Mouse (Mus musculus) lung, embryonic 14.5 days (tissue): ENCODE data around the gene Poln. TPM values are rescaled to one million over a fixed set of nuclear protein-coding genes. Genes with fewer than 3 reads are reported as not detected.

ENCODE experiments used
- ATAC-seq: fragments of 200-750 bp; cut with Nextera tagmentation; 2 replicates; pipeline ENCODE4 v1.8.0; 2017; ENCODE audit warnings: mild to moderate bottlenecking, moderate TSS enrichment, moderate library complexity; ENCODE audit not compliant: insufficient read depth
- DNase-seq: peaks from one replicate; pipeline ENCODE4 v3.0.0-alpha.2; 2015
- H3K27ac ChIP-seq: fragments of 300-500 bp; sonication (generic); 2 replicates; pipeline ENCODE4 v1.5.1; 2014; ENCODE audit warnings: low read depth, mild to moderate bottlenecking, moderate library complexity
- H3K27me3 ChIP-seq: fragments of 300-500 bp; sonication (generic); 2 replicates; pipeline ENCODE4 v1.6.1; 2014; ENCODE audit warnings: low read length, control low read depth; ENCODE audit not compliant: insufficient read depth
- H3K36me3 ChIP-seq: fragments of 300-500 bp; sonication (generic); 2 replicates; pipeline ENCODE4 v1.6.1; 2014; ENCODE audit warnings: control low read depth; ENCODE audit not compliant: insufficient read depth
- H3K4me1 ChIP-seq: fragments of 300-500 bp; sonication (generic); 2 replicates; pipeline ENCODE4 v1.6.1; 2014; ENCODE audit warnings: antibody characterized with exemption, control low read depth; ENCODE audit not compliant: insufficient read depth
- H3K4me2 ChIP-seq: fragments of 300-500 bp; sonication (generic); 2 replicates; pipeline ENCODE4 v1.6.1; 2014; ENCODE audit warnings: mild to moderate bottlenecking
- H3K4me3 ChIP-seq: fragments of 300-500 bp; sonication (generic); 2 replicates; pipeline ENCODE4 v1.5.1; 2014; ENCODE audit warnings: low read depth, low read length
- H3K9ac ChIP-seq: fragments of 300-500 bp; sonication (generic); 2 replicates; pipeline ENCODE4 v1.6.1; 2014
- H3K9me3 ChIP-seq: fragments of 300-500 bp; sonication (generic); 2 replicates; pipeline ENCODE4 v1.6.1; 2016; ENCODE audit warnings: low read depth, low read length, control low read depth
- CTCF ChIP-seq: IDR thresholded peaks from 2 replicates; pipeline ENCODE4 v1.5.1; 2016; ENCODE audit warnings: antibody characterized with exemption, low read depth
- WGBS: fragments of 180-500 bp; shearing (Covaris S2); extraction: QIAGEN DNeasy Blood & Tissue Kit; methylation state at CpG from one replicate; pipeline ENCODE4 v1.1.7; 2014; 5-methylcytosine and 5-hydroxymethylcytosine counted together
- polyA plus RNA-seq: library from polyadenylated mRNA; unstranded; fragments of >200 nt; fragmentation: Nextera tagmentation; extraction: Ambion mirVana; gene quantifications from 2 replicates; pipeline ENCODE4 v1.2.1, GENCODE M21; 2014

Poln gene
- polyA plus RNA-seq, 1 experiment from 2014 or later, result 1.2 TPM

DNA sequence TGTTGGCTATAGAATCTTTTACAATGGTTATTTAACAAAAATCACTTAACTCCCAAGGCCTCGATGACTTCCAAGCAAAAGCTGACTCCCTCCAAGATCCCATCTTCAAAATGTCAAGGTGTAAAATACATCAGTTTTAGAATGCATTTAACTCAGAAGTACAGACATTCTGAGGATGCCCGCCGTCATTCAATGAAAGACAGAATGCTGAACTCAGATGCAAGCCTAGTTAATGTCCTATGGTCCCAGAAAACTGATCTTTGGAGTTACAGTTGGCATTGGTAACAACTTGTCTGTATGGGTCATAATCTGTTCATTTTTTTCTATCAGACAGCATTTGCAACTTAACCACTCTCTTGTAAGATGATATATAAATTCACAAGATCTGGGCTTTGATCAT lies 706 bp upstream of the Poln start:
- peak overlapping the region; percentile 73 for H3K4me2 ChIP-seq
- ATAC-seq (no peak), DNase-seq (no peak)
- peak overlapping the region; percentile 81 for H3K4me3 ChIP-seq
- no peaks in the 10 kb centered on the region for H3K9me3 ChIP-seq
- no peak for TF ChIP-seq CTCF
- peaks cover 23% of the 10 kb centered on the region for H3K36me3 ChIP-seq
- peak overlapping the region; percentile 44 for H3K9ac ChIP-seq
- no peaks in the 10 kb centered on the region for H3K27me3 ChIP-seq
- 84% methylated on average over 3 of the region's 3 CpGs for WGBS
- H3K4me1 ChIP-seq, result peaks cover 12% of the 10 kb centered on the region; the same call in 1 of the 2 replicates
- H3K27ac ChIP-seq, result peak overlapping the region; percentile 90

DNA sequence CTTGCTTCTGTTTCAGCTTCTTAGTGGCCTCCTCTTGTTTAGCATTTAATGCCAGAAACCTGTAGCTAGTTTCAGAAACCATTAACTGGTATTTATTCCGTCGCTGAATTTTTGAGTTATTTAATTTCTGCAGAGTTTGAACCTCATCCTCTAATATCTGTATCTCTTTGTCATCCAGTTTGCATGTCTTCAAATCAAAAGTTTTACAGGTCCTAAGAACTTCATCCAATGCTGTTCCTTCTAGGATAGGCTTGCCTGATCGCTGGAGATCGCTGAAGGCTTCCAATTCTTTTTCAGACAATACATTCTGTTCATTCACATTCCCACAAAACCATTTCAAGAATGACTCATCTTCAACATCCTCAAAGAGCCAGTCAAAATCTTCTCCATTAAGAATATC lies 1.4 kb downstream of the Poln start:
- Histone ChIP-seq H3K27me3 (no peaks in the 10 kb centered on the region), H3K4me2 (peak overlapping the region; percentile 53), H3K4me3 (peak overlapping the region; percentile 81), H3K4me1 (peaks cover 12% of the 10 kb centered on the region; the same call in 1 of the 2 replicates), H3K27ac (no peak overlapping the region), H3K9me3 (no peaks in the 10 kb centered on the region), H3K9ac (peak overlapping the region; percentile 26; the same call in 1 of the 2 replicates), H3K36me3 (peaks cover 15% of the 10 kb centered on the region)
- TF ChIP-seq CTCF, result no peak
- no peak for ATAC-seq
- DNase-seq, result no peak
- 83% methylated on average over 4 of the region's 4 CpGs for WGBS

DNA sequence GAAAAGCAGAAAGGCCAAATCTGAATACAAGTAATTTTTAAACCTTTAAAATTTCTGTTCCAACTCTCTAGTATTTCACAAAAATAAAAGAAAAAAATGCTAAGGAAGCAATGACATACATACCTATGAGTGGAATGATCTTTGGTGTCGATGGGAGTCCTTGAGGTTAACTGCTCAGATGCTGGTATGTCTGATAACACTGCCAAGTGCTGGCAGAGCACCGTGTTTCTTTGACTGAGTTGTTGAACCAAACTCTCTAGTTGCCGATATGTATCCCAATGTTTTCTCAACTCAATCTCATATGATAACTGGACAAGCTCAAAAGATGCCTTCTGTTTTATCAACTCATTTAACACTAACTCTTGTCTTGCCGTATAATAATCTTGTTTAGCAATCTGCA lies 3.5 kb downstream of the Poln start:
- Histone ChIP-seq H3K4me3 (no peak overlapping the region), H3K4me2 (peak overlapping the region; percentile 19), H3K9me3 (no peaks in the 10 kb centered on the region), H3K27ac (no peak overlapping the region), H3K4me1 (peaks cover 12% of the 10 kb centered on the region; the same call in 1 of the 2 replicates), H3K36me3 (peaks cover 24% of the 10 kb centered on the region), H3K27me3 (no peaks in the 10 kb centered on the region), H3K9ac (no peak overlapping the region)
- TF ChIP-seq CTCF, result no peak
- no peak for DNase-seq
- 55% methylated on average over 4 of the region's 4 CpGs for WGBS
- ATAC-seq, result no peak

DNA sequence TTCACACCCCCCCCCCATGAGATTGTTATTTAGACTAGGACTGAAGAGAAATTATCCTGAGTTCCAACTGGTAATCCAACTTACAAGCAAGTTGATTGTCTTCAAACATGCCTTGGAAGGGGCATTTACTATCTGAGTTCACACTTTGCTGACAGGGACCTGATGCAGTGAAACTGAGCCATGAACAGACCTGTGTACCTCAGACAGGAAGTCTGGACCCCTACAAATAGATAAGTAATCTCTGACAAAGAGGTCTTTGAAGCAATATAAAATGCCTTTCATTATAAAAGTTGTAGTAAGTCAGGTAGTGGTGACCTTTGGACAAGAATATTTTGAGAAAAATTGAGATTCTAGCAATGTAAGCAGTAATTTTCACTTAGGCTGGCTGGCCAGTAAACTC lies 20.8 kb downstream of the Poln start:
- H3K36me3 ChIP-seq, result peaks cover 5% of the 10 kb centered on the region
- no peak for ATAC-seq
- H3K27ac ChIP-seq, result no peak overlapping the region
- H3K9me3 ChIP-seq, result no peaks in the 10 kb centered on the region
- H3K4me3 ChIP-seq, result no peak overlapping the region
- H3K27me3 ChIP-seq, result no peaks in the 10 kb centered on the region
- no peak overlapping the region for H3K4me2 ChIP-seq
- no peak for TF ChIP-seq CTCF
- no peak for DNase-seq
- no peak overlapping the region for H3K9ac ChIP-seq
- no peaks in the 10 kb centered on the region for H3K4me1 ChIP-seq

DNA sequence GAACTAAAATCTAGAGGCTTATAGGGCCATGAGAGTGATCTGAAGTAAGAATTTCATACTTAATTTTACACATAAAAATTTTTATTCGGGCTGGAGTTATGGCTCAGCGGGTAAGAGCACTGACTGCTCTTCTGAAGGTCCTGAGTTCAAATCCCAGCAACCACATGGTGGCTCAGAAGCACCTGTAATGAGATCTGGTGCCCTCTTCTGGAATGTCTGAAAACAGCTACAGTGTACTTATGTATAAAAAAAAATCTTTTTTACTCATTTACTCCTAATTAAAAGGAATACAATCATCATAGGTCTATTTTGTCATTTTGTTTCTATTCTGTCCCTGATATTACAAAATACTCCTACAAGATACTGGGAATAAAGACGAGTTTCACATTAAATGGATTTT lies 21.7 kb downstream of the Poln start:
- no peak for TF ChIP-seq CTCF
- no peaks in the 10 kb centered on the region for H3K9me3 ChIP-seq
- H3K4me3 ChIP-seq, result no peak overlapping the region
- H3K27ac ChIP-seq, result no peak overlapping the region
- no peak overlapping the region for H3K4me2 ChIP-seq
- no peak overlapping the region for H3K9ac ChIP-seq
- ATAC-seq (no peak), DNase-seq (no peak)
- H3K27me3 ChIP-seq, result no peaks in the 10 kb centered on the region
- WGBS, result 88% methylated on average over 3 of the region's 3 CpGs
- no peaks in the 10 kb centered on the region for H3K36me3 ChIP-seq
- H3K4me1 ChIP-seq, result no peaks in the 10 kb centered on the region

DNA sequence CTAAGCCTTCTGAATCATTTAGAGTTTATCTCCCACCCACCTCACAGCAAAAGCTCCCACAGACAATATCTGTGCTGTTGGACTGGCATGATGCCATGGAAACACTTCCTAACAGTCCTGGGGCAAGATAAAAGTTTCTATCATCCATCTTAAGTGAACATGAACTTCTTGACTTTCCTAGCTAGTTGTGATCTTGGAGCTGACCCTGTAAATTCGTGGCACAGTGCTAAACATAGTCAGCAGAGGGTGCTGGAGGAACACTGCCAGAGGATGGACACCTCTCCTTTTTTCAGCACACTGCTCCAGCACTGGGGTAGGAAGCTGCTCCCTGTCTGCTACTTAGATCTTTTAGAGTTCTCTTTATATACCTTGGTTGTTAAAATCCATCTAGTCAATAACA lies 29.5 kb downstream of the Poln start:
- H3K27ac ChIP-seq, result no peak overlapping the region
- no peaks in the 10 kb centered on the region for H3K9me3 ChIP-seq
- no peak overlapping the region for H3K4me3 ChIP-seq
- H3K36me3 ChIP-seq, result no peaks in the 10 kb centered on the region
- 9% methylated on average over 1 of the region's 1 CpGs for WGBS
- ATAC-seq, result no peak
- H3K4me2 ChIP-seq, result no peak overlapping the region
- no peak overlapping the region for H3K9ac ChIP-seq
- no peaks in the 10 kb centered on the region for H3K4me1 ChIP-seq
- no peaks in the 10 kb centered on the region for H3K27me3 ChIP-seq
- DNase-seq, result peak; percentile 59
- TF ChIP-seq CTCF, result peak; percentile 66

DNA sequence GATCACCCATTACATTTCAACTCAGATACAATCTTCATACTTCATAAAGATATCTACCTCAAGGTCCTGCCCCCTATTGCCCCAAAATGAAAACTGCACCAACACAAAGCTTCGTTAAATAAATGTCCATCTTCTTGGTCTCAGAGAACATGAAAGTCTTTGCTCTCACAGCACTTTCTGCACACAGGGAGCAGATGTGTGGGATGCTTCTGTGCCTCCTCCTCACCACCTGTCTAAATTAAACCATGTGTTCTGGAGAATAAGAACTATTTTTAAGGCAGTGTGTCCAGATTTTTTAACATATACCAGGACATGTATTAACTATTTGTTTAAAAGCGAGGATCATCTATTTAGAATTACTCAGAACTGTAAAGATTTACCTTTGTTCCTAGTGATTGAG lies 36.5 kb downstream of the Poln start:
- ATAC-seq (no peak), DNase-seq (no peak)
- Histone ChIP-seq H3K9me3 (no peaks in the 10 kb centered on the region), H3K9ac (no peak overlapping the region), H3K4me3 (no peak overlapping the region), H3K27me3 (no peaks in the 10 kb centered on the region), H3K27ac (no peak overlapping the region), H3K36me3 (no peaks in the 10 kb centered on the region), H3K4me2 (no peak overlapping the region), H3K4me1 (no peaks in the 10 kb centered on the region)
- no peak for TF ChIP-seq CTCF
- 73% methylated on average over 2 of the region's 2 CpGs for WGBS

DNA sequence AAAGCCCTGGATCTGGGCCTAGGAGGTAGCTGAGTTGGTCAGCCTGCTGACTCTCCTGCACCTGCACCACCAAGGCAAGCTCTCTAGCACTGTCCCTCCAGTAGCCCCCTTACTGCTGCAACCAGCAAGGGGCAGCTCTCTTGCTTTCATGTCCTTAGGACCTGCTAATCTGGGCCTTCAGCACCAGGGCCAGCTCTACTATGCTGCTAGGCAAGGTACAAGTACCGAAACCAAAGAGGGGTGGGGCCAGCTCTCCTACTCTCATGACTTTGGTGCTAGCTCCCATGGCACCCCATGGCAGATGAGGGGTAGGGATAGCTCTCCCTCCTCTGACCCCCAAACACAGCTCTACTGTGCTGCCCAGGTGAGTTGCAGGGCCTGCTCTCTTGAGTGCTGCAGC lies 45.1 kb downstream of the Poln start:
- peak; percentile 24 for DNase-seq
- no peak for TF ChIP-seq CTCF

More for the DNA sequence above, 45.1 kb downstream of the Poln start:
- Histone ChIP-seq H3K9ac (no peak overlapping the region), H3K4me2 (no peak overlapping the region), H3K4me1 (no peaks in the 10 kb centered on the region), H3K9me3 (no peaks in the 10 kb centered on the region), H3K36me3 (no peaks in the 10 kb centered on the region), H3K4me3 (no peak overlapping the region), H3K27ac (no peak overlapping the region), H3K27me3 (no peaks in the 10 kb centered on the region)
- ATAC-seq, result no peak
- 0% methylated on average over 1 of the region's 1 CpGs for WGBS
